Mouse (Mus musculus) thymus, adult 2 months (tissue): ENCODE measurements at regions not wholly inside any gene's neighbourhood (a gene's known extent, or its start where the extent isn't known, plus 50 kb on each side); places are given as distances from the start of the nearest gene placed in this dataset.

ENCODE experiments used
- DNase-seq: peaks from one replicate; pipeline ENCODE4 v3.0.0; 2021
- H3K27ac ChIP-seq: fragments of 200-500 bp; 2 replicates; pipeline ENCODE4 v1.5.1; 2012; ENCODE audit warnings: low read length, control low read depth; ENCODE audit not compliant: control insufficient read depth, insufficient read depth
- H3K27me3 ChIP-seq: fragments of 200-500 bp; 2 replicates; pipeline ENCODE4 v1.6.1; 2012; ENCODE audit warnings: mild to moderate bottlenecking, low read length, moderate library complexity, mixed read lengths; ENCODE audit not compliant: control insufficient read depth, insufficient read depth
- H3K36me3 ChIP-seq: fragments of 200-500 bp; 2 replicates; pipeline ENCODE4 v1.6.1; 2012; ENCODE audit warnings: mild to moderate bottlenecking, low read length, moderate library complexity; ENCODE audit not compliant: control insufficient read depth, insufficient read depth
- H3K4me1 ChIP-seq: fragments of 200-500 bp; replicated peaks from 2 replicates; pipeline ENCODE4 v1.6.1; 2012; ENCODE audit warnings: low read length; ENCODE audit not compliant: control insufficient read depth, insufficient read depth
- H3K4me3 ChIP-seq: fragments of 200-500 bp; 2 replicates; pipeline ENCODE4 v1.5.1; 2012; ENCODE audit warnings: mild to moderate bottlenecking, low read length, control low read depth, moderate library complexity; ENCODE audit not compliant: control insufficient read depth, insufficient read depth
- CTCF ChIP-seq: fragments of 200-500 bp; IDR thresholded peaks from 2 replicates; pipeline ENCODE4 v1.5.1; 2012; ENCODE audit warnings: mild to moderate bottlenecking, control low read depth, low read length, moderate library complexity, borderline replicate concordance; ENCODE audit not compliant: control insufficient read depth, poor library complexity, insufficient read depth; ENCODE audit errors: extremely low read depth
- POLR2A ChIP-seq: fragments of 200-500 bp; IDR thresholded peaks from 2 replicates; pipeline ENCODE4 v1.6.1; 2012; ENCODE audit warnings: mild to moderate bottlenecking, low read length, control low read depth, moderate library complexity; ENCODE audit not compliant: control insufficient read depth, poor library complexity, insufficient read depth; ENCODE audit errors: extremely low read depth
- WGBS: fragments of 180-500 bp; shearing (Covaris S2); methylation state at CpG from one replicate; pipeline ENCODE4 v1.1.7; 2018; 5-methylcytosine and 5-hydroxymethylcytosine counted together

DNA sequence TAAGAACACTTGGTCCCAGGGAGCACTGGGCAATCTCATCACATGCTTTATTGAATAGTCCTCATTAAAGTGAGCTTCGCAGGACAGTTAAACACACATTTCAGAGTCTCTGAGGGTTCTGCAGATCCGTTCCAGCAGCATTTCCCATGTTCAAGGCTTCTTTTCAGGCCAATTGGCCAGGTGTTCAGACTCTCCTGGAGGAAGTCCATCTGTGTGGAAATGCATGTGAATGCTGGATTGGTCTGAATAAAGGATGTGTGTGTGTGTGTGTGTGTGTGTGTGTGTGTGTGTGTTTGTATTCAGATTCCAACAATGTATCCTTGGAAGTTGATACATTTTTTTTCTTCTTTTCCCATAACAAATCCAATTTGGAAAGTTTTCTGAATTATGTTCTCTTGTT lies 250.6 kb downstream of the Ankrd50 start:
- no peak overlapping the region for H3K27ac ChIP-seq

DNA sequence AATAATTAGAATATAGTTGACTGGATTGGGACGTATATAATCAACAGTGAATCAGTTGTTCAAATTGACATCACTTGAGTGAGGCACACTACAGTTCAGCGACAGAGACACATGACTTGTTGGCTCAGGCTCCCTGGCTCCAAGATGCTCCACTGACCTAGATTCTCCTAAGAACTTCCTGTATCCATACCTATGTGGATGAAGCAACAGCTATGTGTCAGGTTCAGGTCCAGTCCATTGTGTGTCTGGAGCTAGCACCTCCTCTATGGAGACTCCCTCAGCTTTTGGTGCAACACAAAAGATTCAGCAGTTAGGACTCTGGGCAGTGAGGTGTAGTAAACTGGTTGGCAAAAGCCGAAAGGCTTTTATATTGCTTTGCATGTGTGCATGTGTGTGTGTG lies 251.6 kb downstream of the Ankrd50 start:
- Histone ChIP-seq H3K27me3 (no peaks in the 10 kb centered on the region), H3K4me1 (peaks cover 17% of the 10 kb centered on the region), H3K4me3 (no peak overlapping the region), H3K27ac (no peak overlapping the region), H3K36me3 (no peaks in the 10 kb centered on the region)
- 93% methylated on average over 3 of the region's 3 CpGs for WGBS
- DNase-seq: no peak
- TF ChIP-seq POLR2A (no peak), CTCF (no peak)

More for the DNA sequence above, 250.6 kb downstream of the Ankrd50 start:
- no peaks in the 10 kb centered on the region for H3K36me3 ChIP-seq
- H3K27me3 ChIP-seq: no peaks in the 10 kb centered on the region
- H3K4me1 ChIP-seq: peaks cover 14% of the 10 kb centered on the region
- 80% methylated on average over 2 of the region's 2 CpGs for WGBS
- DNase-seq: no peak
- H3K4me3 ChIP-seq: no peak overlapping the region
- TF ChIP-seq CTCF (no peak), POLR2A (no peak)

DNA sequence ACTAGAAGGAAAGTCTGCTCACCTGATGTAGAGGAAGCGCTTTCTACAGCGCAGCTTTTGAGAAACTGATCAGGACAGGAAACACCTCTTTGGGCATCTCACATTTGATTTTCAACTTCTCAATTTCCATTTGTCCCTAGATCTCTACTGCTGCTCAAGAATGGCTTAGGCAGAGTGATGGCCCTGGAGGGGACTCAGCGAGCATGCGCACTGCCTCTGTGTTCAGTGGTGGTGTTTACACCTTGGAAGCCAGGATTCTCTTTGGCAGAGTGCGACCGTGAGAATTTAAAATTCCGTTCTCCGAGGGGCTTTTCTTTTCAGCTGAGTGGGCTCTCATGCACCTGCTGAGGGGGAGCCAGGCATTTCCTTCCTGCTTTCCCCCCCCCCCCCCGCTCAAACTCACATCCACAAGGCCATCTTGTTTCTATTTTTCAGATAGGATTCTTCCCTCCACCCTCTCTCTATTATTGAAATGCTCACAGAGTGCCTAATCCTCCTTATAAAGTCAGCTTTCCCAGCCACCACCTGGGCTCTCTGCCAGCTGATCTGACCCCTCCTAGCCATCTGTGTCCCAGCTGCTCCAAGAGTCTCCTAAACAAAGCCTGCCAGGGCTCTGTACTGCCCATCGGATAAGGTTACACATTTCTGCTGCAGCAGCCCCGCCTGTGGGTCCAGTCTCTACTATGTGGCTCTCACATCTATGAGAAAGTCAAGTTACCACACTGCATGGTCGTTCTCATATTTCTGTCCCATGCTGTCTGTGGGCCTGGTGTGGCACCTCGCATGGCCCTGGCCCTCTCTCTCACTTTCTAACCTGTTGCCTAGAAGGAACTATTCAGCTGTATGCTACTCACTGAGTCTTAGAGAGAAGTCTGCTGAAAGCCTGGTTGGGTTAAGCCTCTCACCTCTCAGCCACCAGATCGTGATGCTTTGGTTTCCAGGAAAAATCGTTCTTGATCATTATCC lies 252.2 kb downstream of the Ankrd50 start:
- H3K27ac ChIP-seq: no peak overlapping the region
- H3K4me1 ChIP-seq: peaks cover 18% of the 10 kb centered on the region
- no peak for DNase-seq
- no peaks in the 10 kb centered on the region for H3K27me3 ChIP-seq
- H3K4me3 ChIP-seq: no peak overlapping the region
- H3K36me3 ChIP-seq: no peaks in the 10 kb centered on the region
- TF ChIP-seq CTCF: no peak
- no peak for TF ChIP-seq POLR2A
- 83% methylated on average over 15 of the region's 15 CpGs for WGBS

DNA sequence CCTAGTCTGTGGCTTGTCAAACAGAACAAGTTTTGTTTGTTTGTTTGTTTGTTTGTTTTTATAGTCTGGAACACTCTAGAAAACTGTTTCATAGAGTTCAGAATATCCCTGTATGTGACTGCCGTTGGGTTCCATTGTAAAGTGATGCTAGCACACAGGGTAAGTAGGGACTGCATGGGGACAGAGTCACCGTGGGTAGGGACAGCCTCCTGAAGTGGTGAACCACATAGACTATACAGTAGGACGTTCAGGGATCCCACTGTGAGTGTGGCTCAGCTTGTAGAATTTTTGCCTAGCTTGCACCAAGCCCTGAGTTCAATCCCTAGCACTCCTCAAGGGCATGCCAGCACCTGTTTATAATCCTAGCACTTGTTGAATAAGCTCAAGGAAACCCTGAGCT lies 253.1 kb downstream of the Ankrd50 start:
- Histone ChIP-seq H3K27ac (no peak overlapping the region), H3K27me3 (no peaks in the 10 kb centered on the region), H3K36me3 (no peaks in the 10 kb centered on the region), H3K4me1 (peaks cover 15% of the 10 kb centered on the region), H3K4me3 (no peak overlapping the region)
- TF ChIP-seq CTCF (no peak), POLR2A (no peak)
- no peak for DNase-seq
- 66% methylated on average over 3 of the region's 3 CpGs for WGBS

DNA sequence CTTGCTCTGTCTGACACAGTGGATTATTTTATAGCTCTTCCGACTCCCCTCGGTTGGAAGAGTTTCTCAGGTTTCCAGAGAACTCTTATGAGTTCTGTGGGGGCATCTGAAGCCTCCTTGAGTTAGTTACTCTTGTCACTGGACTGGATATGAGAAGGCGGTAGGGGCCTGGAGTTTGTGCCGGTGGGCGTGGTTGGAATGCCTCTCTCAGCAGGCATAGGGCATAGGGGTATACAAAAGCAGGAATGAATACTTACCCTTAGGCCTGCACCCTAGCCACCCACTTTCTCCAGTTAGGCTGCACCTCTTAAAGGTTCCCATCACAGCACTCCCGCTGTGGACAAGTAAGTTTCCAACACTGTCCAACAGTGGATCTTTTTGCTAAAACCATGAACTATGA lies 253.8 kb downstream of the Ankrd50 start:
- H3K4me3 ChIP-seq: no peak overlapping the region
- TF ChIP-seq CTCF (no peak), POLR2A (no peak)
- no peak for DNase-seq
- H3K36me3 ChIP-seq: no peaks in the 10 kb centered on the region
- H3K27me3 ChIP-seq: no peaks in the 10 kb centered on the region
- H3K4me1 ChIP-seq: peaks cover 15% of the 10 kb centered on the region
- 96% methylated on average over 6 of the region's 6 CpGs for WGBS
- no peak overlapping the region for H3K27ac ChIP-seq

DNA sequence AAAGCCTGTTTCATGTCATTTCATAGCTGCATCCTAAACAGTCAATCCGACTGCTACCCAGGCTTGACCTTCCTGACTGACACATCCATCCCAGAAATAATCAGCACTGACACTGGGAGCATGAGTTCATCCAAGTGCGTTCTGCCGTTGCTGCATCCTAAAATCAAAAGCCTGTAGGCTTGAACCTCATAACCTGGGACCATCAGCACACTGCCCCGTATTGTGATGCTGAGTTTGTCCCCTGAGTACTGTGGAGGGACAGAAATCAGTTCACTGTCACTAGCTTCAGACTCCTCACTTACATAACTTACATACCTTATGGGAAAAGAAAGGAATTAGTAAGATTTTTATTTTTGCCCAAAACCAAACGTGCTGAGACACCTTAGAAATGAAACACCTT lies 255.0 kb downstream of the Ankrd50 start:
- 93% methylated on average over 5 of the region's 5 CpGs for WGBS
- Histone ChIP-seq H3K27ac (no peak overlapping the region), H3K4me3 (no peak overlapping the region), H3K27me3 (no peaks in the 10 kb centered on the region), H3K4me1 (peaks cover 15% of the 10 kb centered on the region), H3K36me3 (no peaks in the 10 kb centered on the region)
- no peak for TF ChIP-seq CTCF
- no peak for TF ChIP-seq POLR2A
- DNase-seq: no peak

DNA sequence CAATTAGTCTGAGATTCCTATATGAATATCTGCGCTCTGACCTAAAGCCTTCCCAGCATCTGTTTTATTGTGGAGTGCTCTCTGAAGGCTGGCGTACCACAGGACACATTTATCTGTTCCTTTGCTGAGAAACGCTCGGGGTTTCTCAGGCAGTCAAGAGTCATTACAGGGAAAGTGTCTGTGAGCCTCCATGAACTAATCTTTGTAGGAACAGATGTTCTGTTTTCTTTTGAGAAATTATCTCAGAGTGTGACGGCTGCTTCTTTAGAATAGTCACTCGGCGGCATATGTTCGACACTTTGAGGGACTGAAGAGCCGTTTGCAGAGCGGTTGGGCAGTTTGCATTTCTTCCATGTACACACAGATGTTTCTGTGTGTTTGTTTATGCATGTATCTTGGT lies 255.6 kb downstream of the Ankrd50 start:
- no peak overlapping the region for H3K4me3 ChIP-seq
- peaks cover 15% of the 10 kb centered on the region for H3K4me1 ChIP-seq
- 93% methylated on average over 10 of the region's 10 CpGs for WGBS
- TF ChIP-seq POLR2A (no peak), CTCF (no peak)
- DNase-seq: no peak
- H3K27ac ChIP-seq: no peak overlapping the region
- no peaks in the 10 kb centered on the region for H3K27me3 ChIP-seq
- H3K36me3 ChIP-seq: no peaks in the 10 kb centered on the region
